In the genomic region with DNA sequence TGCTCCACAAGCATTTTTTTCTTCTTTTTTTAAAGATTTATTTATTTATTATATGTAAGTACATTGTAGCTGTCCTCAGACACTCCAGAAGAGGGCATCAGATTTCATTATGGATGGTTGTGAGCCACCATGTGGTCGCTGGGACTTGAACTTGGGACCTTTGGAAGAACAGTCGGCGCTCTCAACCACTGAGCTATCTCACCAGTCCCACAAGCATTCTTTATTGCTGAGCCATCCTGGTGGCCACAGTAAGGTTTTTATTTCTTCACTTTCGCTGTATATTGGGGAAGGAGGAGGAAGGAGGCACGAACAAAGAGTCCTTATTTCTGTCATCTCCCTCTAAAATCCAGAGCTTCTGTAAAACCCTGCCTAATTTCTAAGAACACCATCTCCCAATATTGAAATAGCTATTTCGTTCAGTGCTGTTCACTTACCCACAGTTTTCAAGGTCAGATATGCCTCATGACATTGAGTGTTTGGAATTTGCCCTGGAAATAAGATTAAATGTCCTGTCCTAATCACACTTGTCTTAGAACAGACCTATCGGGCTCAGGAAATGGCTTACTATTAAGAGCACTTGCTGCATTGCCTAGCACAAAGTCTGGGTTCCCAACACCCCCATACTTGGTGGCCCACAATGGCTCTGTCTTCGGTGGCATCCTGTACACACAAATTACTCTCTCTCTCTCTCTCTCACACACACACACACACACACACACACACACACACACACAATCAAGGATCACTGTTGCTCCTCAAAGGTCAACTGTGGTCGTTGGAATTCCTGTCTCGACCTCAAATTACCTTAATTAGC, we compare ENCODE assay signal across 8 mouse cellular contexts. TPM values are rescaled to one million over a fixed set of nuclear protein-coding genes. Genes with fewer than 3 reads are reported as not detected.
A peak's percentile ranks its signal among the peaks of the same experiment; 100 is the strongest.
DNase-seq lines count a peak whose midpoint lies in the region; ATAC-seq and TF ChIP-seq lines count a peak whose summit lies in the region.

No protein-coding gene starts in this region.

- peaks cover 20% of the 10 kb centered on the region for H3K36me3 ChIP-seq in lung, embryonic 16.5 days (ENCODE audit: control insufficient read depth, insufficient read depth, low read length)
- peaks cover 13% of the 10 kb centered on the region for H3K36me3 ChIP-seq in hindbrain, embryonic 16.5 days (ENCODE audit: control insufficient read depth, insufficient read depth, low read length)
- peaks cover 10% of the 10 kb centered on the region for H3K36me3 ChIP-seq in midbrain, postnatal 0 days (ENCODE audit: insufficient read depth, low read length)

- TF ChIP-seq CTCF in midbrain, postnatal 0 days (IDR thresholded peaks at IDR 0.05): no peak

- no peak for ATAC-seq in CD4-positive, CD25-positive, alpha-beta regulatory T cell, adult 4 months
- ATAC-seq in lung, embryonic 16.5 days (ENCODE audit: low read depth): no peak
- no peak for ATAC-seq in hindbrain, embryonic 16.5 days
- ATAC-seq in midbrain, postnatal 0 days (ENCODE audit: low FRiP score): no peak

- H3K4me1 ChIP-seq in lung, embryonic 16.5 days (replicated peaks; ENCODE audit: control insufficient read depth, insufficient read depth, low read length): peaks cover 11% of the 10 kb centered on the region
- H3K4me1 ChIP-seq in hindbrain, embryonic 16.5 days (ENCODE audit: control insufficient read depth, insufficient read depth, low read depth, low read length): peaks cover 17% of the 10 kb centered on the region
- H3K4me1 ChIP-seq in midbrain, postnatal 0 days (ENCODE audit: insufficient read depth, low read length): peaks cover 3% of the 10 kb centered on the region; the same call in 1 of the 2 replicates

- peak overlapping the region; percentile 96 for H3K4me3 ChIP-seq in lung, embryonic 16.5 days (ENCODE audit: low read length)
- H3K4me3 ChIP-seq in hindbrain, embryonic 16.5 days (ENCODE audit: low read length): peak overlapping the region; percentile 99
- peak overlapping the region; percentile 99 for H3K4me3 ChIP-seq in midbrain, postnatal 0 days (ENCODE audit: low read depth, low read length)

- peak overlapping the region; percentile 68 for H3K4me2 ChIP-seq in lung, embryonic 16.5 days (ENCODE audit: low read depth, low read length)
- peak overlapping the region; percentile 69 for H3K4me2 ChIP-seq in hindbrain, embryonic 16.5 days (ENCODE audit: low read length)
- H3K4me2 ChIP-seq in midbrain, postnatal 0 days (ENCODE audit: low read depth, low read length, poor library complexity, severe bottlenecking): peak overlapping the region; percentile 83

- H3K9me3 ChIP-seq in lung, embryonic 16.5 days (ENCODE audit: control insufficient read depth, low read length): no peaks in the 10 kb centered on the region
- no peaks in the 10 kb centered on the region for H3K9me3 ChIP-seq in hindbrain, embryonic 16.5 days (ENCODE audit: control insufficient read depth, low read length)
- H3K9me3 ChIP-seq in midbrain, postnatal 0 days (ENCODE audit: low read length): no peaks in the 10 kb centered on the region

- WGBS in lung, embryonic 16.5 days: 54% methylated on average over 10 of the region's 10 CpGs
- WGBS in hindbrain, embryonic 16.5 days: 57% methylated on average over 10 of the region's 10 CpGs
- 60% methylated on average over 10 of the region's 10 CpGs for WGBS in midbrain, postnatal 0 days

- DNase-seq in CD4-positive, CD25-positive, alpha-beta regulatory T cell, adult 2 months (ENCODE audit: low read depth, low spot score): peak; percentile 53
- no peak for DNase-seq in lung, postnatal 14 days
- DNase-seq in midbrain, postnatal 0 days (ENCODE audit: low spot score): no peak
- DNase-seq in ovary, adult 18-20 months (ENCODE audit: low spot score): no peak
- no peak for DNase-seq in gastrocnemius, postnatal 4 days (ENCODE audit: low spot score in 2 of 2)

- peak overlapping the region; percentile 71 for H3K9ac ChIP-seq in lung, embryonic 16.5 days (ENCODE audit: low read length)
- H3K9ac ChIP-seq in hindbrain, embryonic 16.5 days (ENCODE audit: low read depth, low read length): peak overlapping the region; percentile 74
- H3K9ac ChIP-seq in midbrain, postnatal 0 days (replicated peaks; ENCODE audit: low read length, poor library complexity, severe bottlenecking): peak overlapping the region; percentile 61

- H3K27ac ChIP-seq in lung, embryonic 16.5 days (ENCODE audit: low read length): peak overlapping the region; percentile 88
- H3K27ac ChIP-seq in hindbrain, embryonic 16.5 days (ENCODE audit: low read depth, low read length): peak overlapping the region; percentile 95
- peak overlapping the region; percentile 97 for H3K27ac ChIP-seq in midbrain, postnatal 0 days (ENCODE audit: low read depth, low read length)

- H3K27me3 ChIP-seq in lung, embryonic 16.5 days (ENCODE audit: control insufficient read depth, insufficient read depth, low read depth, low read length): no peaks in the 10 kb centered on the region
- H3K27me3 ChIP-seq in hindbrain, embryonic 16.5 days (replicated peaks; ENCODE audit: control insufficient read depth, insufficient read depth, low read length): no peaks in the 10 kb centered on the region
- no peaks in the 10 kb centered on the region for H3K27me3 ChIP-seq in midbrain, postnatal 0 days (ENCODE audit: insufficient read depth, low read length)

RNA-seq across cellular contexts. Expression of a gene that starts 1.1 kb away (rescaled TPM):
- 100 to 1,000 TPM; 223 to 361 TPM for polyA plus RNA-seq in CD4-positive, CD25-positive, alpha-beta regulatory T cell, adult 4 months (2017; shearing (Covaris generic))
- polyA plus RNA-seq in lung, embryonic 16.5 days (2015; fragmentation: Nextera tagmentation; extraction: Ambion mirVana): 454 and 489 TPM in 2 replicates
- 453 and 454 TPM in 2 replicates for polyA plus RNA-seq in hindbrain, embryonic 16.5 days (2015; fragmentation: Nextera tagmentation; extraction: Ambion mirVana)
- total RNA-seq in midbrain, postnatal 0 days (2014; rRNA removed): 109 and 115 TPM in 2 replicates
- polyA plus RNA-seq in midbrain, postnatal 0 days (2015; fragmentation: Nextera tagmentation; extraction: Ambion mirVana): 319 and 323 TPM in 2 replicates
- 100 to 1,000 TPM; 115 to 148 TPM for total RNA-seq in gastrocnemius, postnatal 4 days (2021)

RNA-seq across cellular contexts. Expression of a gene that starts 7.5 kb away (rescaled TPM):
- 100 to 1,000 TPM; 529 to 546 TPM for polyA plus RNA-seq in CD4-positive, CD25-positive, alpha-beta regulatory T cell, adult 4 months (2017; shearing (Covaris generic))
- polyA plus RNA-seq in lung, embryonic 16.5 days (2015; fragmentation: Nextera tagmentation; extraction: Ambion mirVana): 188 and 193 TPM in 2 replicates
- polyA plus RNA-seq in hindbrain, embryonic 16.5 days (2015; fragmentation: Nextera tagmentation; extraction: Ambion mirVana): 214 and 227 TPM in 2 replicates
- total RNA-seq in midbrain, postnatal 0 days (2014; rRNA removed): 165 and 206 TPM in 2 replicates
- polyA plus RNA-seq in midbrain, postnatal 0 days (2015; fragmentation: Nextera tagmentation; extraction: Ambion mirVana): 251 and 262 TPM in 2 replicates
- total RNA-seq in gastrocnemius, postnatal 4 days (2021): 10 to 100 TPM; 64.7 to 71.9 TPM

RNA-seq across cellular contexts. Expression of a gene that starts 8.4 kb away (rescaled TPM):
- polyA plus RNA-seq in CD4-positive, CD25-positive, alpha-beta regulatory T cell, adult 4 months (2017; shearing (Covaris generic)): 100 to 1,000 TPM; 215 to 219 TPM
- polyA plus RNA-seq in lung, embryonic 16.5 days (2015; fragmentation: Nextera tagmentation; extraction: Ambion mirVana): 82.0 and 87.7 TPM in 2 replicates
- 53.8 and 58.2 TPM in 2 replicates for polyA plus RNA-seq in hindbrain, embryonic 16.5 days (2015; fragmentation: Nextera tagmentation; extraction: Ambion mirVana)
- total RNA-seq in midbrain, postnatal 0 days (2014; rRNA removed): 39.8 and 45.3 TPM in 2 replicates
- polyA plus RNA-seq in midbrain, postnatal 0 days (2015; fragmentation: Nextera tagmentation; extraction: Ambion mirVana): 69.4 and 70.7 TPM in 2 replicates
- total RNA-seq in gastrocnemius, postnatal 4 days (2021): 10 to 100 TPM; 48.2 to 53.3 TPM

RNA-seq across cellular contexts. Expression of a gene that starts 58.0 kb away (rescaled TPM):
- under 1 TPM in 1 of 2 experiments, not detected in 1; 0.75 TPM for polyA plus RNA-seq in CD4-positive, CD25-positive, alpha-beta regulatory T cell, adult 4 months (2017; shearing (Covaris generic))
- polyA plus RNA-seq in lung, embryonic 16.5 days (2015; fragmentation: Nextera tagmentation; extraction: Ambion mirVana): 2.0 and 6.2 TPM in 2 replicates
- 1.7 and 2.1 TPM in 2 replicates for polyA plus RNA-seq in hindbrain, embryonic 16.5 days (2015; fragmentation: Nextera tagmentation; extraction: Ambion mirVana)
- total RNA-seq in midbrain, postnatal 0 days (2014; rRNA removed): 1.4 and 1.5 TPM in 2 replicates
- polyA plus RNA-seq in midbrain, postnatal 0 days (2015; fragmentation: Nextera tagmentation; extraction: Ambion mirVana): 0.98 and 1.5 TPM in 2 replicates
- total RNA-seq in gastrocnemius, postnatal 4 days (2021): under 1 TPM; 0.27 to 0.62 TPM
